Mouse (Mus musculus) liver, embryonic 14.5 days (tissue): Measurements from ENCODE around the gene Olfr463.

Source experiments
- CTCF ChIP-seq: IDR thresholded peaks from 2 replicates; pipeline ENCODE4 v1.5.1; 2016; ENCODE audit warnings: antibody characterized with exemption, low read depth, control low read depth
- EP300 ChIP-seq: IDR thresholded peaks from 2 replicates; pipeline ENCODE4 v1.6.1; 2016; ENCODE audit warnings: antibody characterized with exemption, low read depth

DNA sequence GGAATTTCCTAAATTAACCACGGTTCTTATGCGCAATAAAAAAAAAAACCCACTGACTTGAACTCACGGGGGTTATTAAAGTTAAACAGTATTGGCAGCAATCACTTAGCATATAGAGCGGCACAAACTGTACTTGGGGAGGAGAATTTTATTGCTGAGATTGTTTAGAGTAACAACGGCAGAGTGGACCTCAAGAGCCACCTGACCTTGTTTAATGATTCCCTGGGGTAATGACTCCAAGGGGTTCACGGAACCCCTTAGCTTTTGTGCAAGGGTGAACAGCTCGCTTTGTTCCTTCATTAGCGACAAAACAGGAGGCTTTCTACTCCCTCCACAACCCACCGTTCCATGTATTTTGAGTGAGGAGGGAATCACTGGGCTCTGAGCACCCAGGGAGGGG, 17.4 kb downstream of the Olfr463 start:
- TF ChIP-seq CTCF (no peak), EP300 (no peak)
